Mouse (Mus musculus): ENCODE measurements around the gene Mvb12b. TPM values are rescaled to one million over a fixed set of nuclear protein-coding genes. Genes with fewer than 3 reads are reported as not detected.
A peak's percentile ranks its signal among the peaks of the same experiment; 100 is the strongest.

The Mvb12b gene
- polyA plus RNA-seq, 1 experiment from 2014 or later = 28.8 TPM

- H3K36me3 ChIP-seq = peaks cover 31% of the 10 kb centered on the region
- DNase-seq (ENCODE audit: low spot score) = no peak
- H3K4me3 ChIP-seq = no peak overlapping the region
- peaks cover 52% of the 10 kb centered on the region for H3K4me1 ChIP-seq (replicated peaks)
- no peaks in the 10 kb centered on the region for H3K9me3 ChIP-seq
- H3K27me3 ChIP-seq (ENCODE audit: insufficient read depth, poor library complexity, severe bottlenecking) = no peaks in the 10 kb centered on the region
- H3K27ac ChIP-seq = peak overlapping the region; percentile 3; the same call in 1 of the 2 replicates
- WGBS = 76% methylated on average over 7 of the region's 7 CpGs
Measured at GRCm38 (mm10) chr2:33754980-33755632, 132.6 kb downstream of the Mvb12b start.

DNA sequence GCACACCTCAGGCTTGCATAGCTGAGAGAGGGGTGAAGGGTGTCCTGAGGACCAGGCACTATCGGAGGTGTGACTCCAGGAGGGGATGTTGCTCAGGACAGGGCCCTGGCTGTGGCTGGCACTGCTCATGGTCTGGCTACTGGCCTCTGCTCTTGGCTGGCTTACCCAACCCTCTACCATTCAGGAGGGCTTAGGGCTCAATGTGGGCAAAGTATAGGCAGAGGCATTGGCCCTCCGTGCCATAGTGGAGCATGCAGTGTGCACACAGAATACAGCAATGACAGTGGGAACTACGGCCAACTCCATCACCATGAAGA lies 133.5 kb downstream of the Mvb12b start:
- H3K36me3 ChIP-seq = peaks cover 39% of the 10 kb centered on the region
- H3K4me3 ChIP-seq = no peak overlapping the region
- H3K27ac ChIP-seq = peak overlapping the region; percentile 64
- WGBS = 90% methylated on average over 3 of the region's 3 CpGs
- no peaks in the 10 kb centered on the region for H3K9me3 ChIP-seq
- H3K27me3 ChIP-seq (ENCODE audit: insufficient read depth, poor library complexity, severe bottlenecking) = no peaks in the 10 kb centered on the region
- peaks cover 43% of the 10 kb centered on the region for H3K4me1 ChIP-seq (replicated peaks)
- no peak for DNase-seq (ENCODE audit: low spot score)

- Histone ChIP-seq H3K4me1 (replicated peaks) (peaks cover 43% of the 10 kb centered on the region), H3K4me3 (no peak overlapping the region), H3K9me3 (no peaks in the 10 kb centered on the region), H3K36me3 (peaks cover 44% of the 10 kb centered on the region), H3K27ac (peak overlapping the region; percentile 82), H3K27me3 (ENCODE audit: insufficient read depth, poor library complexity, severe bottlenecking) (no peaks in the 10 kb centered on the region)
- DNase-seq (ENCODE audit: low spot score) = peak; percentile 62
- 32% methylated on average over 15 of the region's 15 CpGs for WGBS
Measured at GRCm38 (mm10) chr2:33753630-33754316, 134.0 kb downstream of the Mvb12b start.

GRCm38 (mm10) chr2:33750611-33751010 lies 137.1 kb downstream of the Mvb12b start:
- Histone ChIP-seq H3K36me3 (peaks cover 56% of the 10 kb centered on the region), H3K4me3 (no peak overlapping the region), H3K27me3 (ENCODE audit: insufficient read depth, poor library complexity, severe bottlenecking) (no peaks in the 10 kb centered on the region), H3K4me1 (replicated peaks) (peaks cover 37% of the 10 kb centered on the region), H3K9me3 (no peaks in the 10 kb centered on the region), H3K27ac (no peak overlapping the region)
- 92% methylated on average over 7 of the region's 7 CpGs for WGBS
- DNase-seq (ENCODE audit: low spot score) = no peak

GRCm38 (mm10) chr2:33746471-33746870 lies 141.3 kb downstream of the Mvb12b start:
- H3K36me3 ChIP-seq = peaks cover 52% of the 10 kb centered on the region
- H3K27me3 ChIP-seq (ENCODE audit: insufficient read depth, poor library complexity, severe bottlenecking) = no peaks in the 10 kb centered on the region
- H3K4me3 ChIP-seq = no peak overlapping the region
- WGBS = 16% methylated on average over 5 of the region's 5 CpGs
- DNase-seq (ENCODE audit: low spot score) = peak; percentile 76
- H3K27ac ChIP-seq = no peak overlapping the region
- no peaks in the 10 kb centered on the region for H3K9me3 ChIP-seq
- H3K4me1 ChIP-seq (replicated peaks) = 0 out of 2 replicates have a peak, but pooled peaks cover 3% of the 10 kb centered on the region

- Histone ChIP-seq H3K36me3 (peaks cover 46% of the 10 kb centered on the region), H3K27me3 (ENCODE audit: insufficient read depth, poor library complexity, severe bottlenecking) (no peaks in the 10 kb centered on the region), H3K27ac (no peak overlapping the region), H3K4me1 (replicated peaks) (0 out of 2 replicates have a peak, but pooled peaks cover 3% of the 10 kb centered on the region), H3K9me3 (no peaks in the 10 kb centered on the region), H3K4me3 (no peak overlapping the region)
- 90% methylated on average over 5 of the region's 5 CpGs for WGBS
- no peak for DNase-seq (ENCODE audit: low spot score)
Measured at GRCm38 (mm10) chr2:33745724-33746123, 142.0 kb downstream of the Mvb12b start.

- no peaks in the 10 kb centered on the region for H3K27me3 ChIP-seq (ENCODE audit: insufficient read depth, poor library complexity, severe bottlenecking)
- 70% methylated on average over 3 of the region's 3 CpGs for WGBS
- no peak for DNase-seq (ENCODE audit: low spot score)
- peaks cover 24% of the 10 kb centered on the region for H3K4me1 ChIP-seq (replicated peaks)
- peak overlapping the region; percentile 36; the same call in 1 of the 2 replicates for H3K27ac ChIP-seq
- peaks cover 33% of the 10 kb centered on the region for H3K36me3 ChIP-seq
- H3K4me3 ChIP-seq = no peak overlapping the region
- H3K9me3 ChIP-seq = no peaks in the 10 kb centered on the region
Measured at GRCm38 (mm10) chr2:33737128-33737527, 150.6 kb downstream of the Mvb12b start.

GRCm38 (mm10) chr2:33736722-33737121 lies 151.0 kb downstream of the Mvb12b start:
- Histone ChIP-seq H3K4me1 (replicated peaks) (peaks cover 24% of the 10 kb centered on the region), H3K36me3 (peaks cover 37% of the 10 kb centered on the region), H3K9me3 (no peaks in the 10 kb centered on the region), H3K4me3 (no peak overlapping the region), H3K27me3 (ENCODE audit: insufficient read depth, poor library complexity, severe bottlenecking) (no peaks in the 10 kb centered on the region), H3K27ac (no peak overlapping the region)
- DNase-seq (ENCODE audit: low spot score) = peak; percentile 76
- 0% methylated on average over 2 of the region's 2 CpGs for WGBS

DNA sequence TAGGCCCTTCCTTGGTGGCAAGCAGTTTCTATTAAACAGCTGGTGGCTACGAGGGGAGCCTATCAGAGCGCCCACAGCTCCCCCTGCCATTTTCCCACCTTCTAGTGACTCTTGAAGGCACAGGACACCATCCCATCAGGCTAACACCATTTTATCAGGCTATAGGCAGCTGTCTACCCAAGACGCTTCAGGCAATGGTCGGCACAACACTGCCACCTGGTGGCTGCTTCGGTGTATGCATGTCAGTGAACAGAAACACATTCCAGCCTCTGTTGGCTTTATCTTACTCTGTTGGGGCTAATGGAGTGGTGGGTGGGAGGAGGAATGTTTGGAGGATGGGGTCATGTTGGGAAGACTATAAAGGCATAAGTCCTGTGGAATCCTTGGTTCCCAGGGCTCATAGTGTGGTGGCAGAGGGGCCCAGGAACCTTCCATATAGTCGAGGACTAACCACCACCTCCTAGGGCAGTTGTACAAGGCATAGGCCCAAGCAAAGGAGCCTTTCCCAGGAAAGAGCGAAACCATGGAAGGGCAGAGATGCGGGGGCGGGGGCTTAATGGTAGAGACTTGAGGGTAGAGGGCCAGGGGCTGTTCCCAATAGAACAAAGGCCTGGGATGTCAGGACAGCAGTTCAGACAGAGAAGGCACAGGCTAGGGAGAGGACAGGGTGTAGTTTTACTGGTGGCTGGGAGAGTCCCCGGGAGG lies 152.8 kb downstream of the Mvb12b start:
- Histone ChIP-seq H3K4me1 (replicated peaks) (peaks cover 31% of the 10 kb centered on the region), H3K27ac (no peak overlapping the region), H3K4me3 (no peak overlapping the region), H3K36me3 (peaks cover 48% of the 10 kb centered on the region), H3K27me3 (ENCODE audit: insufficient read depth, poor library complexity, severe bottlenecking) (no peaks in the 10 kb centered on the region), H3K9me3 (no peaks in the 10 kb centered on the region)
- DNase-seq (ENCODE audit: low spot score) = peak; percentile 85
- 40% methylated on average over 10 of the region's 10 CpGs for WGBS

GRCm38 (mm10) chr2:33729701-33730100 lies 158.0 kb downstream of the Mvb12b start:
- 36% methylated on average over 5 of the region's 5 CpGs for WGBS
- no peaks in the 10 kb centered on the region for H3K9me3 ChIP-seq
- no peak overlapping the region for H3K4me3 ChIP-seq
- H3K4me1 ChIP-seq (replicated peaks) = peaks cover 35% of the 10 kb centered on the region
- peaks cover 44% of the 10 kb centered on the region for H3K36me3 ChIP-seq
- DNase-seq (ENCODE audit: low spot score) = no peak
- no peaks in the 10 kb centered on the region for H3K27me3 ChIP-seq (ENCODE audit: insufficient read depth, poor library complexity, severe bottlenecking)
- peak overlapping the region; percentile 54; the same call in 1 of the 2 replicates for H3K27ac ChIP-seq

- WGBS = 77% methylated on average over 6 of the region's 6 CpGs
- H3K27me3 ChIP-seq (ENCODE audit: insufficient read depth, poor library complexity, severe bottlenecking) = no peaks in the 10 kb centered on the region
Measured at GRCm38 (mm10) chr2:33727199-33727598, 160.5 kb downstream of the Mvb12b start.

GRCm38 (mm10) chr2:33720380-33720898 lies 167.3 kb downstream of the Mvb12b start:
- 74% methylated on average over 9 of the region's 9 CpGs for WGBS
- H3K36me3 ChIP-seq = no peaks in the 10 kb centered on the region
- no peak overlapping the region for H3K27ac ChIP-seq
- H3K27me3 ChIP-seq (ENCODE audit: insufficient read depth, poor library complexity, severe bottlenecking) = peaks cover 28% of the 10 kb centered on the region
- no peak for DNase-seq (ENCODE audit: low spot score)
- peaks cover 54% of the 10 kb centered on the region for H3K4me1 ChIP-seq (replicated peaks)
- no peak overlapping the region for H3K4me3 ChIP-seq
- H3K9me3 ChIP-seq = no peaks in the 10 kb centered on the region

More at GRCm38 (mm10) chr2:33727199-33727598, 160.5 kb downstream of the Mvb12b start:
- peaks cover 31% of the 10 kb centered on the region for H3K4me1 ChIP-seq (replicated peaks)
- H3K27ac ChIP-seq = peak overlapping the region; percentile 17; the same call in 1 of the 2 replicates
- no peak for DNase-seq (ENCODE audit: low spot score)
- peaks cover 33% of the 10 kb centered on the region for H3K36me3 ChIP-seq
- no peaks in the 10 kb centered on the region for H3K9me3 ChIP-seq
- no peak overlapping the region for H3K4me3 ChIP-seq
